Comparison of ENCODE assay signal across 7 mouse cellular contexts in genomic region chr4:154964581-154965235, GRCm38 (mm10). TPM values are rescaled to one million over a fixed set of nuclear protein-coding genes. Genes with fewer than 3 reads are reported as not detected.
A peak's percentile ranks its signal among the peaks of the same experiment; 100 is the strongest.
DNase-seq lines count a peak whose midpoint lies in the region; ATAC-seq and TF ChIP-seq lines count a peak whose summit lies in the region.

No protein-coding gene starts in this region.

- H3K27me3 ChIP-seq in testis, adult 2 months (ENCODE audit: control insufficient read depth, insufficient read depth, low read length) = 0 out of 2 replicates have a peak, but pooled peaks cover 2% of the 10 kb centered on the region
- H3K27me3 ChIP-seq in embryonic facial prominence, embryonic 15.5 days = peaks cover 35% of the 10 kb centered on the region
- H3K27me3 ChIP-seq in intestine, postnatal 0 days (replicated peaks; ENCODE audit: control insufficient read depth, insufficient read depth, low read length) = peaks cover 32% of the 10 kb centered on the region
- peaks cover 35% of the 10 kb centered on the region for H3K27me3 ChIP-seq in myocyte (ENCODE audit: control insufficient read depth, insufficient read depth, insufficient read length)

- peak overlapping the region; percentile 63 for H3K4me2 ChIP-seq in embryonic facial prominence, embryonic 15.5 days (replicated peaks)
- H3K4me2 ChIP-seq in intestine, postnatal 0 days (replicated peaks; ENCODE audit: low read depth) = peak overlapping the region; percentile 90
- H3K4me2 ChIP-seq in myocyte (ENCODE audit: low read depth) = peak overlapping the region; percentile 93

- H3K36me3 ChIP-seq in testis, adult 2 months (ENCODE audit: control insufficient read depth, insufficient read depth, low read length) = no peaks in the 10 kb centered on the region
- peaks cover 15% of the 10 kb centered on the region for H3K36me3 ChIP-seq in embryonic facial prominence, embryonic 15.5 days
- peaks cover 8% of the 10 kb centered on the region for H3K36me3 ChIP-seq in intestine, postnatal 0 days (ENCODE audit: control insufficient read depth, insufficient read depth)
- H3K36me3 ChIP-seq in myocyte (ENCODE audit: control insufficient read depth, insufficient read depth) = peaks cover 5% of the 10 kb centered on the region

- peak overlapping the region; percentile 77 for H3K9ac ChIP-seq in embryonic facial prominence, embryonic 15.5 days
- peak overlapping the region; percentile 62 for H3K9ac ChIP-seq in intestine, postnatal 0 days (ENCODE audit: low read depth, low read length)

- H3ac ChIP-seq in myocyte (ENCODE audit: control insufficient read depth, insufficient read length) = peak overlapping the region; percentile 61

- peaks cover 36% of the 10 kb centered on the region for H3K79me2 ChIP-seq in myocyte (ENCODE audit: control insufficient read depth, insufficient read depth)

- peaks cover 36% of the 10 kb centered on the region for H3K4me1 ChIP-seq in testis, adult 2 months (ENCODE audit: control insufficient read depth, insufficient read depth, low read length)
- peaks cover 47% of the 10 kb centered on the region for H3K4me1 ChIP-seq in embryonic facial prominence, embryonic 15.5 days
- peaks cover 13% of the 10 kb centered on the region for H3K4me1 ChIP-seq in intestine, postnatal 0 days (replicated peaks; ENCODE audit: control insufficient read depth, insufficient read depth, low read length)

- H3K9me3 ChIP-seq in embryonic facial prominence, embryonic 15.5 days (replicated peaks) = no peaks in the 10 kb centered on the region
- H3K9me3 ChIP-seq in intestine, postnatal 0 days (ENCODE audit: control insufficient read depth) = no peaks in the 10 kb centered on the region

- no peak for DNase-seq in testis, postnatal 14 days (ENCODE audit: low spot score)
- no peak for DNase-seq in frontal cortex, postnatal 25 days (ENCODE audit: low spot score in 2 of 2)
- DNase-seq in left cerebral cortex, postnatal 10 days (ENCODE audit: extremely low spot score in 1 of 2, low spot score in 2 of 2) = no peak

- TF ChIP-seq CTCF in testis, adult 2 months (IDR thresholded peaks at IDR 0.05; ENCODE audit: control insufficient read depth, insufficient read depth, insufficient replicate concordance, low read depth, low read length) = no peak
- no peak for TF ChIP-seq CTCF in intestine, postnatal 0 days (IDR thresholded peaks at IDR 0.05; ENCODE audit: low read depth)

- ATAC-seq in embryonic facial prominence, embryonic 15.5 days (ENCODE audit: insufficient number of reproducible peaks, low FRiP score, low TSS enrichment, low read depth) = no peak; the same call in 1 of the 2 replicates
- ATAC-seq in intestine, postnatal 0 days = no peak; the same call in 1 of the 2 replicates

- peak overlapping the region; percentile 89 for H3K27ac ChIP-seq in testis, adult 2 months (ENCODE audit: control insufficient read depth, insufficient read depth, low read depth, low read length)
- peak overlapping the region; percentile 91 for H3K27ac ChIP-seq in embryonic facial prominence, embryonic 15.5 days (replicated peaks)
- peak overlapping the region; percentile 43 for H3K27ac ChIP-seq in intestine, postnatal 0 days (ENCODE audit: low read depth, low read length)

- intact Hi-C loops in left cerebral cortex, postnatal 10 days (cut with DNase I) = loop anchor here (5.0 kb wide), 1 partner anchor 87 kb away; no protein-coding TSS in a partner anchor

- no peak for TF ChIP-seq POLR2A in testis, adult 2 months (IDR thresholded peaks at IDR 0.05; ENCODE audit: control insufficient read depth, low read depth, low read length)
- no peak for TF ChIP-seq POLR2A in myocyte (IDR thresholded peaks at IDR 0.05; ENCODE audit: insufficient read length, low read depth)

- peak overlapping the region; percentile 94 for H3K4me3 ChIP-seq in testis, adult 2 months (ENCODE audit: control insufficient read depth, low read depth, low read length)
- H3K4me3 ChIP-seq in embryonic facial prominence, embryonic 15.5 days (replicated peaks) = peak overlapping the region; percentile 77
- peak overlapping the region; percentile 64 for H3K4me3 ChIP-seq in intestine, postnatal 0 days (ENCODE audit: low read depth, low read length)
- H3K4me3 ChIP-seq in myocyte = peak overlapping the region; percentile 55

- WGBS in embryonic facial prominence, embryonic 15.5 days = under 1% methylated on average over 36 of the region's 36 CpGs
- 1% methylated on average over 28 of the region's 36 CpGs for WGBS in intestine, postnatal 0 days

TF ChIP-seq in myocyte, 11 proteins besides CTCF, POLR2A, EP300 and RAD21:
- TF ChIP-seq SRF (IDR thresholded peaks at IDR 0.05; ENCODE audit: control insufficient read depth, insufficient read length, low read depth) = no peak
- no peak for TF ChIP-seq REST (IDR thresholded peaks at IDR 0.05; ENCODE audit: insufficient read depth, insufficient read length)
- TF ChIP-seq MYOG (IDR thresholded peaks at IDR 0.05; ENCODE audit: control insufficient read depth in 1 of 3, insufficient read depth in 1 of 3, insufficient read length in 2 of 3, low read depth in 2 of 3) = no peak
- no peak for TF ChIP-seq TCF12 (IDR thresholded peaks at IDR 0.05; ENCODE audit: insufficient read depth, poor library complexity, severe bottlenecking)
- no peak for TF ChIP-seq MYOD1 (IDR thresholded peaks at IDR 0.05; ENCODE audit: control insufficient read depth in 1 of 3, insufficient read length in 2 of 3, low read depth in 2 of 3)
- TF ChIP-seq MAX (IDR thresholded peaks at IDR 0.05; ENCODE audit: low read depth) = no peak
- TF ChIP-seq E2F4 (IDR thresholded peaks at IDR 0.05; ENCODE audit: insufficient read depth) = no peak
- TF ChIP-seq POLR2AphosphoS2 (IDR thresholded peaks at IDR 0.05; ENCODE audit: insufficient read length, low read depth) = no peak
- no peak for TF ChIP-seq CEBPB (IDR thresholded peaks at IDR 0.05; ENCODE audit: insufficient read depth, poor library complexity, severe bottlenecking)
- TF ChIP-seq USF1 (IDR thresholded peaks at IDR 0.05; ENCODE audit: low read depth) = no peak
- TF ChIP-seq TCF3 (IDR thresholded peaks at IDR 0.05; ENCODE audit: insufficient read length, low read depth) = no peak

RNA-seq across cellular contexts. Expression of gene Pank4, which starts 0.8 kb away (rescaled TPM):
- 16.7 TPM in 2 replicates for polyA plus RNA-seq in testis, adult 2 months (2012; rRNA removed)
- polyA plus RNA-seq in embryonic facial prominence, embryonic 15.5 days (2015; fragmentation: Nextera tagmentation; extraction: Ambion mirVana) = 41.9 and 43.6 TPM in 2 replicates
- polyA plus RNA-seq in intestine, postnatal 0 days (2015; fragmentation: Nextera tagmentation; extraction: Ambion mirVana) = 10.9 and 11.5 TPM in 2 replicates
- 21.0 TPM for polyA plus RNA-seq in myocyte (2012; fragmentation: generic; extraction: Trizol)
- total RNA-seq in left cerebral cortex, postnatal 10 days (2021) = 10 to 100 TPM; 30.6 to 31.9 TPM

RNA-seq across cellular contexts. Expression of gene Hes5, which starts 4.0 kb away (rescaled TPM):
- polyA plus RNA-seq in testis, adult 2 months (2012; rRNA removed) = 0.57 and 0.65 TPM in 2 replicates
- polyA plus RNA-seq in embryonic facial prominence, embryonic 15.5 days (2015; fragmentation: Nextera tagmentation; extraction: Ambion mirVana) = 6.6 and 7.7 TPM in 2 replicates
- polyA plus RNA-seq in intestine, postnatal 0 days (2015; fragmentation: Nextera tagmentation; extraction: Ambion mirVana) = 0.20 and 0.29 TPM in 2 replicates
- polyA plus RNA-seq in myocyte (2012; fragmentation: generic; extraction: Trizol) = not detected
- 10 to 100 TPM; 33.3 to 61.6 TPM for total RNA-seq in left cerebral cortex, postnatal 10 days (2021)

RNA-seq across cellular contexts. Expression of gene Tnfrsf14, which starts 36.3 kb away (rescaled TPM):
- 0.70 and 1.0 TPM in 2 replicates for polyA plus RNA-seq in testis, adult 2 months (2012; rRNA removed)
- 1.5 and 2.3 TPM in 2 replicates for polyA plus RNA-seq in embryonic facial prominence, embryonic 15.5 days (2015; fragmentation: Nextera tagmentation; extraction: Ambion mirVana)
- 1.9 and 2.9 TPM in 2 replicates for polyA plus RNA-seq in intestine, postnatal 0 days (2015; fragmentation: Nextera tagmentation; extraction: Ambion mirVana)
- 0.43 TPM for polyA plus RNA-seq in myocyte (2012; fragmentation: generic; extraction: Trizol)
- total RNA-seq in left cerebral cortex, postnatal 10 days (2021) = under 1 TPM; 0.61 to 0.99 TPM
